Mouse (Mus musculus) CH12.LX (cell line): ENCODE measurements around the gene Mup6. TPM values are rescaled to one million over a fixed set of nuclear protein-coding genes. Genes with fewer than 3 reads are reported as not detected.

Source experiments
- DNase-seq: peaks from one replicate; pipeline ENCODE4 v3.0.0-alpha.2; 2013; ENCODE audit errors: extremely low read depth
- H3K27ac ChIP-seq: 2 replicates; pipeline ENCODE4 v1.5.1; 2012; ENCODE audit warnings: low read depth, mild to moderate bottlenecking, control low read depth, moderate library complexity; ENCODE audit not compliant: insufficient read depth
- H3K27me3 ChIP-seq: replicated peaks from 2 replicates; pipeline ENCODE3; 2012; ENCODE audit warnings: inconsistent platforms
- H3K36me3 ChIP-seq, 2 experiments: replicated peaks in 1 of 2; 2 replicates each; pipeline versions ENCODE3 to v1.6.1; 2012; ENCODE audit warnings: inconsistent platforms in 1 of 2, low read length in 1 of 2, mild to moderate bottlenecking in 1 of 2, mixed read lengths in 1 of 2, moderate library complexity in 1 of 2; ENCODE audit not compliant: control insufficient read depth in 1 of 2, insufficient read depth in 1 of 2
- H3K4me1 ChIP-seq, 2 experiments: 2 replicates each; pipeline ENCODE4 v1.6.1; 2012; ENCODE audit warnings: inconsistent platforms in 1 of 2, moderate library complexity in 1 of 2; ENCODE audit not compliant: insufficient read depth in 2 of 2, control insufficient read depth in 1 of 2
- H3K4me2 ChIP-seq: 2 replicates; pipeline ENCODE4 v1.6.1; 2012; ENCODE audit warnings: low read depth, mild to moderate bottlenecking, control low read depth; ENCODE audit not compliant: poor library complexity, insufficient read depth, severe bottlenecking
- H3K4me3 ChIP-seq, 3 experiments: fragments of 150-350 bp in 1 of 3; sonication (generic) in 1 of 3; replicated peaks in 1 of 3; 2 replicates each; pipeline versions ENCODE3 to v1.5.1; 2011 to 2012; ENCODE audit warnings: low read depth in 2 of 3, low read length in 2 of 3, mild to moderate bottlenecking in 2 of 3, moderate library complexity in 2 of 3, control low read depth in 1 of 3, improper control_type of control experiment in 1 of 3, inconsistent platforms in 1 of 3, mixed read lengths in 1 of 3; ENCODE audit not compliant: poor library complexity in 1 of 3
- H3K79me2 ChIP-seq: replicated peaks from 2 replicates; pipeline ENCODE4 v1.6.1; 2012; ENCODE audit warnings: mild to moderate bottlenecking, moderate library complexity; ENCODE audit not compliant: control insufficient read depth, poor library complexity, insufficient read depth, severe bottlenecking; ENCODE audit errors: extremely low read depth
- H3K9ac ChIP-seq: 2 replicates; pipeline ENCODE4 v1.6.1; 2012; ENCODE audit warnings: low read depth, mild to moderate bottlenecking, control low read depth, moderate library complexity; ENCODE audit not compliant: insufficient read depth
- H3K9me3 ChIP-seq: replicated peaks from 2 replicates; pipeline ENCODE3; 2012; ENCODE audit warnings: low read length, inconsistent platforms, mixed read lengths
- CHD2 ChIP-seq: IDR thresholded peaks from 2 replicates; pipeline ENCODE4 v1.6.1; 2011; ENCODE audit warnings: low read length, improper control_type of control experiment
- E2F4 ChIP-seq: IDR thresholded peaks from 2 replicates; pipeline ENCODE4 v1.6.1; 2011; ENCODE audit warnings: low read depth, low read length, improper control_type of control experiment; ENCODE audit not compliant: insufficient replicate concordance
- GABPA ChIP-seq: IDR thresholded peaks from 2 replicates; pipeline ENCODE4 v1.6.1; 2012; ENCODE audit warnings: low read depth, low read length, improper control_type of control experiment, inconsistent platforms; ENCODE audit not compliant: insufficient replicate concordance
- HCFC1 ChIP-seq: IDR thresholded peaks from 2 replicates; pipeline ENCODE4 v1.6.1; 2012; ENCODE audit warnings: low read depth, mild to moderate bottlenecking, inconsistent platforms, low read length, improper control_type of control experiment
- IRF4 ChIP-seq: IDR thresholded peaks from 2 replicates; pipeline ENCODE4 v1.6.1; 2014; ENCODE audit warnings: low read depth, mild to moderate bottlenecking, inconsistent platforms, low read length, improper control_type of control experiment
- JUND ChIP-seq: conservative IDR thresholded peaks from 2 replicates; pipeline ENCODE4 v1.6.1; 2011; ENCODE audit warnings: low read depth, low read length, improper control_type of control experiment
- KAT2A ChIP-seq: IDR thresholded peaks from 2 replicates; pipeline ENCODE4 v1.6.1; 2012; ENCODE audit warnings: low read length, improper control_type of control experiment, inconsistent platforms; ENCODE audit not compliant: insufficient replicate concordance
- MAFK ChIP-seq: IDR thresholded peaks from 2 replicates; pipeline ENCODE4 v1.6.1; 2011; ENCODE audit warnings: low read length, improper control_type of control experiment; ENCODE audit not compliant: insufficient replicate concordance
- MAZ ChIP-seq: IDR thresholded peaks from 2 replicates; pipeline ENCODE4 v1.6.1; 2012; ENCODE audit warnings: low read depth, mild to moderate bottlenecking, inconsistent platforms, low read length, improper control_type of control experiment, moderate library complexity
- MXI1 ChIP-seq: IDR thresholded peaks from 2 replicates; pipeline ENCODE4 v1.6.1; 2011; ENCODE audit warnings: mild to moderate bottlenecking, low read depth, low read length, improper control_type of control experiment
- MYC ChIP-seq: IDR thresholded peaks from 2 replicates; pipeline ENCODE4 v1.6.1; 2011; ENCODE audit warnings: low read depth, mild to moderate bottlenecking, improper control_type of control experiment, low read length
- NRF1 ChIP-seq: IDR thresholded peaks from 2 replicates; pipeline ENCODE4 v1.6.1; 2014; ENCODE audit warnings: low read depth, mild to moderate bottlenecking, inconsistent platforms, low read length, improper control_type of control experiment, moderate library complexity
- PAX5 ChIP-seq: IDR thresholded peaks from 2 replicates; pipeline ENCODE4 v1.6.1; 2012; ENCODE audit warnings: low read length, inconsistent platforms, mixed read lengths
- POLR2AphosphoS2 ChIP-seq: IDR thresholded peaks from 2 replicates; pipeline ENCODE4 v1.6.1; 2011; ENCODE audit warnings: low read depth, low read length, improper control_type of control experiment
- RAD21 ChIP-seq: IDR thresholded peaks from 2 replicates; pipeline ENCODE4 v1.6.1; 2011; ENCODE audit warnings: low read depth, mild to moderate bottlenecking, low read length, improper control_type of control experiment, moderate library complexity
- RCOR1 ChIP-seq: conservative IDR thresholded peaks from 2 replicates; pipeline ENCODE4 v1.6.1; 2012; ENCODE audit warnings: low read depth, mild to moderate bottlenecking, inconsistent platforms, low read length, improper control_type of control experiment
- SIN3A ChIP-seq: IDR thresholded peaks from 2 replicates; pipeline ENCODE4 v1.6.1; 2012; ENCODE audit warnings: low read length, improper control_type of control experiment, inconsistent platforms
- SMC3 ChIP-seq: IDR thresholded peaks from 2 replicates; pipeline ENCODE4 v1.6.1; 2011; ENCODE audit warnings: low read depth, low read length, improper control_type of control experiment
- TBP ChIP-seq: conservative IDR thresholded peaks from 2 replicates; pipeline ENCODE4 v1.6.1; 2011; ENCODE audit warnings: low read depth, low read length, improper control_type of control experiment
- TCF12 ChIP-seq: IDR thresholded peaks from 2 replicates; pipeline ENCODE4 v1.6.1; 2014; ENCODE audit warnings: low read depth, mild to moderate bottlenecking, inconsistent platforms, low read length, improper control_type of control experiment
- UBTF ChIP-seq: IDR thresholded peaks from 2 replicates; pipeline ENCODE4 v1.6.1; 2012; ENCODE audit warnings: low read depth, mild to moderate bottlenecking, inconsistent platforms, low read length, improper control_type of control experiment, moderate library complexity
- USF1 ChIP-seq: IDR thresholded peaks from 2 replicates; pipeline ENCODE4 v1.6.1; 2014; ENCODE audit warnings: low read depth, mild to moderate bottlenecking, inconsistent platforms, low read length, improper control_type of control experiment
- ZC3H11A ChIP-seq: IDR thresholded peaks from 2 replicates; pipeline ENCODE4 v1.6.1; 2012; ENCODE audit warnings: low read depth, mild to moderate bottlenecking, inconsistent platforms, low read length, improper control_type of control experiment
- ZMIZ1 ChIP-seq: IDR thresholded peaks from 2 replicates; pipeline ENCODE4 v1.6.1; 2012; ENCODE audit warnings: low read depth, mild to moderate bottlenecking, inconsistent platforms, low read length, improper control_type of control experiment
- ZNF384 ChIP-seq: IDR thresholded peaks from 2 replicates; pipeline ENCODE4 v1.6.1; 2012; ENCODE audit warnings: low read depth, low read length, improper control_type of control experiment, inconsistent platforms
- dilution Hi-C: fragments of 300-500 bp; cut with MboI; formaldehyde crosslinking; loops from 2 replicates; pipeline ENCODE4 v1.14.3; 2020; ENCODE audit warnings: low sequenced_read_pairs; ENCODE audit not compliant: extremely low pct_unique_long_range_greater_than_20kb, extremely low pct_ligation_motif_present
- in situ Hi-C: fragments of 300-500 bp; cut with MboI; formaldehyde crosslinking; loops from 3 replicates; pipeline ENCODE4 v1.14.3; 2019; ENCODE audit warnings: low sequenced_read_pairs, low pct_ligation_motif_present, low pct_unique_long_range_greater_than_20kb, mixed read lengths
- polyA plus RNA-seq: library from polyadenylated mRNA; unstranded; fragments of >175 nt; gene quantifications from 2 replicates; pipeline ENCODE4 v1.2.1, GENCODE M21; 2012; ENCODE audit warnings: low read depth; ENCODE audit not compliant: insufficient read length
- total RNA-seq, 2 experiments: library from RNA; depleted of rRNA; stranded (reverse); fragments of 300-350 nt in 1 of 2; fragments of >200 nt in 1 of 2; gene quantifications; 2 replicates each; pipeline ENCODE4 v1.2.3; 2012 to 2014

Mup6 gene
- total and polyA plus RNA-seq, 3 experiments, result not detected

- in situ Hi-C loops (no loop called here), dilution Hi-C loops (no loop called here)
- no peak overlapping the region for H3K4me3 ChIP-seq
- 0 out of 4 replicates have a peak, but pooled peaks cover 0 to 2% of the 10 kb centered on the region in 2 experiments for H3K4me1 ChIP-seq
- H3K79me2 ChIP-seq, result no peaks in the 10 kb centered on the region
- peaks cover 3% of the 10 kb centered on the region for H3K27me3 ChIP-seq
- no peaks in the 10 kb centered on the region for H3K9me3 ChIP-seq
- TF ChIP-seq MYC (no peak), KAT2A (no peak), IRF4 (no peak), ZNF384 (no peak), TBP (no peak), ZC3H11A (no peak), SIN3A (no peak), MXI1 (no peak), RCOR1 (no peak), NRF1 (no peak), JUND (no peak), MAZ (no peak), PAX5 (no peak), E2F4 (no peak), RAD21 (no peak), SMC3 (no peak), USF1 (no peak), GABPA (no peak)
- H3K27ac ChIP-seq, result no peak overlapping the region
- no peak overlapping the region for H3K9ac ChIP-seq
- no peak overlapping the region for H3K4me2 ChIP-seq
- no peak for DNase-seq
- H3K36me3 ChIP-seq, result no peaks in the 10 kb centered on the region
These were observed 46.1 kb upstream of the Mup6 start for GRCm38 (mm10) chr4:59917966-59918365.

- DNase-seq, result no peak
- Histone ChIP-seq H3K4me3 (no peak overlapping the region), H3K27me3 (peaks cover 14% of the 10 kb centered on the region), H3K9ac (no peak overlapping the region), H3K36me3 (no peaks in the 10 kb centered on the region), H3K4me1 (peaks cover 2 to 3% of the 10 kb centered on the region in 2 experiments; a peak in 2 of 4 replicates), H3K9me3 (no peaks in the 10 kb centered on the region), H3K79me2 (no peaks in the 10 kb centered on the region), H3K4me2 (no peak overlapping the region), H3K27ac (no peak overlapping the region)
- TF ChIP-seq CHD2 (no peak), MYC (no peak), MXI1 (no peak), POLR2AphosphoS2 (no peak), TCF12 (no peak), KAT2A (no peak), HCFC1 (no peak), MAFK (no peak), TBP (no peak), ZMIZ1 (no peak), UBTF (no peak), ZC3H11A (no peak)
- dilution Hi-C loops, result no loop called here
- in situ Hi-C loops, result no loop called here
These were observed 39.0 kb upstream of the Mup6 start for GRCm38 (mm10) chr4:59925082-59925481.
